Mouse (Mus musculus) MEL (cell line): ENCODE measurements around the gene Mrpl1. TPM values are rescaled to one million over a fixed set of nuclear protein-coding genes. Genes with fewer than 3 reads are reported as not detected.

ENCODE experiments used
- DNase-seq: peaks from one replicate; pipeline ENCODE4 v3.0.0; 2011; ENCODE audit warnings: low read depth, low spot score
- H3K27ac ChIP-seq: 2 replicates; pipeline ENCODE4 v1.5.1; 2012; ENCODE audit warnings: low read depth, mild to moderate bottlenecking, control low read depth, low read length, moderate library complexity; ENCODE audit not compliant: control insufficient read depth
- H3K27me3 ChIP-seq, 2 experiments: fragments of 150-350 bp in 1 of 2; sonication (generic) in 1 of 2; 2 replicates each; pipeline ENCODE4 v1.6.1; 2012; ENCODE audit warnings: low read length in 2 of 2, mild to moderate bottlenecking in 2 of 2, improper control_type of control experiment in 1 of 2, moderate library complexity in 1 of 2; ENCODE audit not compliant: insufficient read depth in 2 of 2, control insufficient read depth in 1 of 2
- H3K36me3 ChIP-seq, 2 experiments: 2 replicates each; pipeline ENCODE4 v1.6.1; 2012 to 2014; ENCODE audit warnings: low read length in 2 of 2, improper control_type of control experiment in 1 of 2, inconsistent platforms in 1 of 2, mild to moderate bottlenecking in 1 of 2; ENCODE audit not compliant: insufficient read depth in 2 of 2, control insufficient read depth in 1 of 2
- H3K4me1 ChIP-seq, 2 experiments: fragments of 150-350 bp in 1 of 2; sonication (generic) in 1 of 2; 2 replicates each; pipeline ENCODE4 v1.6.1; 2012; ENCODE audit warnings: low read length in 2 of 2, improper control_type of control experiment in 1 of 2, mild to moderate bottlenecking in 1 of 2; ENCODE audit not compliant: insufficient read depth in 2 of 2, control insufficient read depth in 1 of 2
- H3K4me3 ChIP-seq, 2 experiments: fragments of 150-350 bp in 1 of 2; sonication (generic) in 1 of 2; 2 replicates each; pipeline ENCODE4 v1.5.1; 2012; ENCODE audit warnings: low read depth in 2 of 2, low read length in 2 of 2, mild to moderate bottlenecking in 2 of 2, moderate library complexity in 2 of 2, control low read depth in 1 of 2, improper control_type of control experiment in 1 of 2; ENCODE audit not compliant: control insufficient read depth in 1 of 2, insufficient read depth in 1 of 2
- H3K79me2 ChIP-seq: 2 replicates; pipeline ENCODE4 v1.6.1; 2012; ENCODE audit warnings: mild to moderate bottlenecking, low read length, moderate library complexity; ENCODE audit not compliant: control insufficient read depth, poor library complexity, insufficient read depth
- H3K9ac ChIP-seq: 2 replicates; pipeline ENCODE4 v1.6.1; 2012; ENCODE audit warnings: low read depth, mild to moderate bottlenecking, control low read depth, low read length, moderate library complexity; ENCODE audit not compliant: control insufficient read depth, poor library complexity, severe bottlenecking
- H3K9me3 ChIP-seq: fragments of 150-350 bp; sonication (generic); replicated peaks from 2 replicates; pipeline ENCODE4 v1.6.1; 2012; ENCODE audit warnings: mild to moderate bottlenecking, low read length, improper control_type of control experiment, moderate library complexity; ENCODE audit not compliant: insufficient read depth
- BHLHE40 ChIP-seq: IDR thresholded peaks from 2 replicates; pipeline ENCODE4 v1.6.1; 2012; ENCODE audit warnings: low read depth, mild to moderate bottlenecking, inconsistent platforms, low read length, improper control_type of control experiment, borderline replicate concordance
- CHD1 ChIP-seq: IDR thresholded peaks from 2 replicates; pipeline ENCODE4 v1.6.1; 2012; ENCODE audit warnings: low read depth, mild to moderate bottlenecking, inconsistent platforms, low read length, improper control_type of control experiment
- CHD2 ChIP-seq: IDR thresholded peaks from 2 replicates; pipeline ENCODE4 v1.6.1; 2011; ENCODE audit warnings: low read length, improper control_type of control experiment
- CTCF ChIP-seq, 3 experiments: IDR thresholded peaks in 2 of 3; conservative IDR thresholded peaks in 1 of 3; 2 replicates each; pipeline ENCODE4 v1.5.1; 2011 to 2012; ENCODE audit warnings: low read length in 3 of 3, low read depth in 2 of 3, mild to moderate bottlenecking in 2 of 3, improper control_type of control experiment in 1 of 3, inconsistent platforms in 1 of 3, mixed read lengths in 1 of 3, moderate library complexity in 1 of 3; ENCODE audit not compliant: control insufficient read depth in 1 of 3, insufficient read depth in 1 of 3, poor library complexity in 1 of 3, severe bottlenecking in 1 of 3
- E2F4 ChIP-seq: IDR thresholded peaks from 2 replicates; pipeline ENCODE4 v1.6.1; 2011; ENCODE audit warnings: low read depth, low read length, improper control_type of control experiment, borderline replicate concordance
- EP300 ChIP-seq, 2 experiments: IDR thresholded peaks; 2 replicates each; pipeline ENCODE4 v1.6.1; 2011; ENCODE audit warnings: improper control_type of control experiment in 2 of 2, low read length in 2 of 2, low read depth in 1 of 2, mild to moderate bottlenecking in 1 of 2
- ETS1 ChIP-seq: IDR thresholded peaks from 2 replicates; pipeline ENCODE4 v1.6.1; 2012; ENCODE audit warnings: low read depth, mild to moderate bottlenecking, inconsistent platforms, low read length, improper control_type of control experiment, moderate library complexity
- HCFC1 ChIP-seq: IDR thresholded peaks from 2 replicates; pipeline ENCODE4 v1.6.1; 2012; ENCODE audit warnings: low read depth, mild to moderate bottlenecking, inconsistent platforms, low read length, improper control_type of control experiment, moderate library complexity
- JUND ChIP-seq: IDR thresholded peaks from 2 replicates; pipeline ENCODE4 v1.6.1; 2011; ENCODE audit warnings: low read depth, mild to moderate bottlenecking, improper control_type of control experiment, low read length
- KAT2A ChIP-seq: conservative IDR thresholded peaks from 2 replicates; pipeline ENCODE4 v1.6.1; 2012; ENCODE audit warnings: low read depth, low read length, improper control_type of control experiment, inconsistent platforms
- MAFK ChIP-seq: IDR thresholded peaks from 2 replicates; pipeline ENCODE4 v1.6.1; 2011; ENCODE audit warnings: low read depth, mild to moderate bottlenecking, low read length, improper control_type of control experiment, borderline replicate concordance
- MAX ChIP-seq: IDR thresholded peaks from 2 replicates; pipeline ENCODE4 v1.6.1; 2011; ENCODE audit warnings: low read length, improper control_type of control experiment
- MAZ ChIP-seq: IDR thresholded peaks from 2 replicates; pipeline ENCODE4 v1.6.1; 2012; ENCODE audit warnings: low read depth, mild to moderate bottlenecking, inconsistent platforms, low read length, improper control_type of control experiment
- MEF2A ChIP-seq: IDR thresholded peaks from 2 replicates; pipeline ENCODE4 v1.6.1; 2014; ENCODE audit warnings: low read depth, mild to moderate bottlenecking, inconsistent platforms, low read length, improper control_type of control experiment; ENCODE audit not compliant: poor library complexity, insufficient replicate concordance, severe bottlenecking; ENCODE audit errors: extremely low read depth
- MYB ChIP-seq: IDR thresholded peaks from 2 replicates; pipeline ENCODE4 v1.6.1; 2011; ENCODE audit warnings: mild to moderate bottlenecking, low read depth, low read length, improper control_type of control experiment
- MYC ChIP-seq: IDR thresholded peaks from 2 replicates; pipeline ENCODE4 v1.6.1; 2011; ENCODE audit warnings: low read depth, mild to moderate bottlenecking, low read length, improper control_type of control experiment, moderate library complexity
- NRF1 ChIP-seq: IDR thresholded peaks from 2 replicates; pipeline ENCODE4 v1.6.1; 2014; ENCODE audit warnings: low read depth, mild to moderate bottlenecking, inconsistent platforms, low read length, improper control_type of control experiment, moderate library complexity; ENCODE audit not compliant: poor library complexity, insufficient read depth, severe bottlenecking
- POLR2AphosphoS5 ChIP-seq: IDR thresholded peaks from 2 replicates; pipeline ENCODE4 v1.6.1; 2012; ENCODE audit warnings: low read depth, borderline replicate concordance, mild to moderate bottlenecking, inconsistent platforms, low read length, moderate library complexity, mixed read lengths
- RAD21 ChIP-seq: IDR thresholded peaks from 2 replicates; pipeline ENCODE4 v1.6.1; 2011; ENCODE audit warnings: mild to moderate bottlenecking, low read depth, low read length, improper control_type of control experiment
- RCOR1 ChIP-seq: IDR thresholded peaks from 2 replicates; pipeline ENCODE4 v1.6.1; 2012; ENCODE audit warnings: low read depth, mild to moderate bottlenecking, inconsistent platforms, low read length, improper control_type of control experiment
- SMC3 ChIP-seq: IDR thresholded peaks from 2 replicates; pipeline ENCODE4 v1.6.1; 2011; ENCODE audit warnings: low read depth, low read length, improper control_type of control experiment
- TBP ChIP-seq: IDR thresholded peaks from 2 replicates; pipeline ENCODE4 v1.8.0; 2011; ENCODE audit warnings: low read depth, low read length, improper control_type of control experiment
- TCF12 ChIP-seq: IDR thresholded peaks from 2 replicates; pipeline ENCODE4 v1.6.1; 2014; ENCODE audit warnings: low read depth, mild to moderate bottlenecking, inconsistent platforms, low read length, improper control_type of control experiment, moderate library complexity
- UBTF ChIP-seq: IDR thresholded peaks from 2 replicates; pipeline ENCODE4 v1.6.1; 2012; ENCODE audit warnings: low read depth, mild to moderate bottlenecking, inconsistent platforms, low read length, improper control_type of control experiment, moderate library complexity, borderline replicate concordance; ENCODE audit not compliant: insufficient read depth
- USF1 ChIP-seq: IDR thresholded peaks from 2 replicates; pipeline ENCODE4 v1.6.1; 2014; ENCODE audit warnings: low read depth, mild to moderate bottlenecking, inconsistent platforms, low read length, improper control_type of control experiment, moderate library complexity
- ZC3H11A ChIP-seq: IDR thresholded peaks from 2 replicates; pipeline ENCODE4 v1.6.1; 2012; ENCODE audit warnings: low read depth, mild to moderate bottlenecking, inconsistent platforms, low read length, improper control_type of control experiment
- ZMIZ1 ChIP-seq: IDR thresholded peaks from 2 replicates; pipeline ENCODE4 v1.6.1; 2012; ENCODE audit warnings: low read depth, mild to moderate bottlenecking, inconsistent platforms, low read length, improper control_type of control experiment, moderate library complexity
- polyA plus RNA-seq, 2 experiments: library from polyadenylated mRNA; stranded (reverse) in 1 of 2; unstranded in 1 of 2; fragments of >175 nt in 1 of 2; fragments of >200 nt in 1 of 2; gene quantifications; 2 replicates each; pipeline versions ENCODE4 v1.2.1 to v1.2.4; 2012; ENCODE audit warnings: low replicate concordance in 2 of 2, low read depth in 1 of 2; ENCODE audit not compliant: insufficient read length in 2 of 2, insufficient read depth in 1 of 2, missing spikeins in 1 of 2
- total RNA-seq: library from RNA; depleted of rRNA; stranded (reverse); fragments of 300-350 nt; gene quantifications from 2 replicates; pipeline ENCODE4 v1.2.3, GENCODE M21; 2012

Gene Mrpl1
- total and polyA plus RNA-seq, 3 experiments: 22.0 to 26.2 TPM; not detected in 1

GRCm38 (mm10) chr5:96221812-96222585 is 12.7 kb downstream of the Mrpl1 start (continued):
- no peak for TF ChIP-seq ZC3H11A
- no peak for TF ChIP-seq KAT2A
- TF ChIP-seq USF1: 0 out of 2 replicates have a peak, but pooled peaks have one; percentile 51
- no peak for TF ChIP-seq MEF2A
- TF ChIP-seq EP300 (IDR thresholded peaks at IDR 0.05; ENCODE audit: low read depth in 1 of 2, low read length in 2 of 2): peak in 1 of 2 experiments; percentile 28; a peak in 2 of 4 replicates
- TF ChIP-seq MAFK: no peak
- TF ChIP-seq ZMIZ1: no peak
- TF ChIP-seq CTCF (IDR thresholded peaks at IDR 0.05 in 2 of 3, conservative IDR thresholded peaks at IDR 0.05 in 1 of 3; ENCODE audit: control insufficient read depth in 1 of 3, insufficient read depth in 1 of 3, low read depth in 2 of 3, low read length in 3 of 3, poor library complexity in 1 of 3, severe bottlenecking in 1 of 3): no peak
- no peak for TF ChIP-seq CHD1
- no peak; the same call in 1 of the 2 replicates for TF ChIP-seq TCF12
- no peak for TF ChIP-seq BHLHE40
- TF ChIP-seq ETS1: peak; percentile 19; the same call in 1 of the 2 replicates
- TF ChIP-seq RCOR1: no peak
- no peak for TF ChIP-seq JUND
- no peak for TF ChIP-seq NRF1
- TF ChIP-seq MAX: 0 out of 2 replicates have a peak, but pooled peaks have one; percentile 32
- no peak for TF ChIP-seq RAD21
- TF ChIP-seq CHD2: no peak
- no peak for TF ChIP-seq E2F4
- TF ChIP-seq MYB: no peak
- TF ChIP-seq MYC: no peak

GRCm38 (mm10) chr5:96222964-96223363 is 13.7 kb downstream of the Mrpl1 start:
- peaks cover 3 to 37% of the 10 kb centered on the region in 2 experiments for H3K36me3 ChIP-seq
- peaks cover 18 to 26% of the 10 kb centered on the region in 2 experiments for H3K4me1 ChIP-seq
- no peaks in the 10 kb centered on the region for H3K27me3 ChIP-seq
- H3K27ac ChIP-seq: no peak overlapping the region
- DNase-seq: no peak
- H3K4me3 ChIP-seq: no peak overlapping the region
- TF ChIP-seq HCFC1 (no peak), USF1 (no peak), ZC3H11A (no peak), CHD2 (no peak), MYB (no peak), POLR2AphosphoS5 (no peak), MEF2A (no peak), SMC3 (no peak), JUND (no peak), UBTF (no peak), MAZ (no peak), ZMIZ1 (no peak), TBP (no peak), BHLHE40 (no peak)
- no peaks in the 10 kb centered on the region for H3K9me3 ChIP-seq
- peaks cover 13% of the 10 kb centered on the region for H3K79me2 ChIP-seq
- H3K9ac ChIP-seq: no peak overlapping the region
